Mouse (Mus musculus) forebrain, postnatal 0 days (tissue): Measurements from ENCODE around the gene Tbc1d10c. TPM values are rescaled to one million over a fixed set of nuclear protein-coding genes. Genes with fewer than 3 reads are reported as not detected.

ENCODE experiments used
- ATAC-seq: fragments of 200-750 bp; cut with Nextera tagmentation; 2 replicates; pipeline ENCODE4 v1.8.0; 2017; ENCODE audit warnings: mild to moderate bottlenecking, moderate library complexity
- DNase-seq: peaks from one replicate; pipeline ENCODE4 v3.0.0-alpha.2; 2015
- H3K27ac ChIP-seq: fragments of 300-500 bp; sonication (generic); 2 replicates; pipeline ENCODE4 v1.5.1; 2014; ENCODE audit warnings: low read depth, mild to moderate bottlenecking, antibody characterized with exemption, low read length, moderate library complexity, mixed read lengths
- H3K27me3 ChIP-seq: fragments of 300-500 bp; sonication (generic); 2 replicates; pipeline ENCODE4 v1.6.1; 2014; ENCODE audit warnings: mild to moderate bottlenecking, low read length, mixed read lengths; ENCODE audit not compliant: insufficient read depth
- H3K36me3 ChIP-seq: fragments of 300-500 bp; sonication (generic); 2 replicates; pipeline ENCODE4 v1.6.1; 2014; ENCODE audit warnings: mild to moderate bottlenecking, moderate library complexity; ENCODE audit not compliant: insufficient read depth
- H3K4me1 ChIP-seq: fragments of 300-500 bp; sonication (generic); 2 replicates; pipeline ENCODE4 v1.6.1; 2014; ENCODE audit warnings: antibody characterized with exemption; ENCODE audit not compliant: insufficient read depth
- H3K4me2 ChIP-seq: fragments of 300-500 bp; sonication (generic); 2 replicates; pipeline ENCODE4 v1.6.1; 2014; ENCODE audit warnings: low read depth, mild to moderate bottlenecking, moderate library complexity
- H3K4me3 ChIP-seq: fragments of 300-500 bp; sonication (generic); 2 replicates; pipeline ENCODE4 v1.5.1; 2014; ENCODE audit warnings: low read depth, low read length, mixed read lengths
- H3K9ac ChIP-seq: fragments of 300-500 bp; sonication (generic); 2 replicates; pipeline ENCODE4 v1.6.1; 2014; ENCODE audit warnings: mild to moderate bottlenecking
- H3K9me3 ChIP-seq: fragments of 300-500 bp; sonication (generic); 2 replicates; pipeline ENCODE4 v1.6.1; 2016; ENCODE audit warnings: low read length
- CTCF ChIP-seq: sonication (generic); IDR thresholded peaks from 2 replicates; pipeline ENCODE4 v1.5.1; 2016; ENCODE audit warnings: antibody characterized with exemption, control low read depth, low read depth
- WGBS: fragments of 180-500 bp; shearing (Covaris S2); extraction: QIAGEN DNeasy Blood & Tissue Kit; methylation state at CpG from one replicate; pipeline ENCODE4 v1.1.7; 2014; 5-methylcytosine and 5-hydroxymethylcytosine counted together
- polyA plus RNA-seq: library from polyadenylated mRNA; unstranded; fragments of >200 nt; fragmentation: Nextera tagmentation; extraction: Ambion mirVana; gene quantifications from 2 replicates; pipeline ENCODE4 v1.2.1, GENCODE M21; 2015
- total RNA-seq: library from RNA; depleted of rRNA; stranded (reverse); fragments of >200 nt; gene quantifications from 2 replicates; pipeline ENCODE4 v1.2.3, GENCODE M21; 2014

Gene Tbc1d10c
- total and polyA plus RNA-seq, 2 experiments from 2014 or later, result 1.5 to 2.9 TPM

GRCm38 (mm10) chr19:4208563-4208962 lies 17.5 kb upstream of the Tbc1d10c start:
- TF ChIP-seq CTCF, result no peak
- Histone ChIP-seq H3K27ac (no peak overlapping the region), H3K36me3 (no peaks in the 10 kb centered on the region), H3K27me3 (peaks cover 1% of the 10 kb centered on the region; the same call in 1 of the 2 replicates), H3K4me3 (no peak overlapping the region), H3K9ac (no peak overlapping the region), H3K4me1 (no peaks in the 10 kb centered on the region), H3K9me3 (no peaks in the 10 kb centered on the region), H3K4me2 (no peak overlapping the region)
- no peak for DNase-seq
- WGBS, result 77% methylated on average over 5 of the region's 5 CpGs
- no peak for ATAC-seq

DNA sequence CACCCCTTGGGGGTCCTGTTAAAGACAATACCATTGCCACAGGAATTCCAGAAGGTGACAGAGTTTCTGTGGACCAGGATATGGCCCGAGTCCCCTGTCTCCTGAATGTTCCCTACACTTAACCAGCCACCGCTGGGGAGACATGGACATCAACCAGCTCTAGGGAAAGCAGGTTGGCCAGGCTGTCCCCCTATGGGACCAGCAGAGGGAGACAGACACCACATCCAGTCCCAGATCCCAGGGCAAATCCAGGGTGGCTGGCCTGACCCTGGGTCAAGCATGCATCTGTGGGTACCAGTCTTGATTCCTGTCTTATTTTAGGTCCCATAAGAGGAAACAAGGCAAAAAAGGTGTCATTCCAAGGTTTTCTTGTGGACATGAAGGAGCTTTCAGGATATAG lies 15.9 kb upstream of the Tbc1d10c start:
- no peaks in the 10 kb centered on the region for H3K27me3 ChIP-seq
- H3K9ac ChIP-seq, result no peak overlapping the region
- no peaks in the 10 kb centered on the region for H3K9me3 ChIP-seq
- TF ChIP-seq CTCF, result peak; percentile 92
- 0 out of 2 replicates have a peak, but pooled peaks cover 4% of the 10 kb centered on the region for H3K4me1 ChIP-seq
- WGBS, result 2% methylated on average over 2 of the region's 2 CpGs
- ATAC-seq, result peak; percentile 70
- peak; percentile 58 for DNase-seq
- no peak overlapping the region for H3K4me2 ChIP-seq
- H3K4me3 ChIP-seq, result no peak overlapping the region
- no peak overlapping the region for H3K27ac ChIP-seq
- H3K36me3 ChIP-seq, result no peaks in the 10 kb centered on the region

GRCm38 (mm10) chr19:4204889-4205288 lies 13.8 kb upstream of the Tbc1d10c start:
- TF ChIP-seq CTCF, result no peak
- DNase-seq (no peak), ATAC-seq (no peak)
- Histone ChIP-seq H3K9me3 (no peaks in the 10 kb centered on the region), H3K4me1 (peaks cover 15% of the 10 kb centered on the region; the same call in 1 of the 2 replicates), H3K4me2 (no peak overlapping the region), H3K27me3 (no peaks in the 10 kb centered on the region), H3K9ac (no peak overlapping the region), H3K36me3 (no peaks in the 10 kb centered on the region), H3K27ac (no peak overlapping the region), H3K4me3 (no peak overlapping the region)
- 47% methylated on average over 4 of the region's 4 CpGs for WGBS

DNA sequence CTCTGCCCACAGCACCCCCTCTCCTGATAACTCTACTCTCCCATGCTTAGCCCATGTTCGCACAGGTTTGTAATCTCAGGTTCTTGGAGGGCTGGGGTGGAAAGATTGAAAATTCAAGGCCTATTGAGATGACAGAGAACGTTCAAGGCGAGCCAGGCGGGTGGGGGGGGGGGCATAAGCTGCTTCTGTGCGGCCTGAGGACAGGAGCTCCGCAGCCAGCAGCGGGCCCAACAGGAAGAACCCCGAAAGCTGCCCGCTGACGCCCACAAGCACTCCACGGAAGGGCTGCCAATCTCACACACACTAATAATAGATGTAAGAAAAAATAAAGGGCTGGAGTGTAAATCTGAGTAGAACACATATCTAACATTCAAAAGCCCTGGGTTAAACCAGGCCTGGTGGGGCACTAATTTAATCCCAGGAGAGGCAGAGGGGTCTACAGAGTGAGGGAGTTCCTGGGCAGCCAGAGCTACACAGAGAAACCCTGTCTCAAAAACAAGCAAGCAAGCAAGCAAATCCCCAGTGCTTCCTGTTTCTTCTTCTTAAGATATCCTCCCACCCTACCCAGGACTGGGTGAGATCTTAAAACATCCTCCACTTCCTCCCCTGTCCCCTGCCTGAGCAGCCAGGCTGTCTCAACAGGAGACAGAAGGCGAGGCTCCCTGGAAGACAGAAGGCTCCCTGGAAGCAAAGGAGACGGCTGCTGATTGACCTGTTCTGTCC lies 12.7 kb upstream of the Tbc1d10c start:
- no peak for TF ChIP-seq CTCF
- no peak overlapping the region for H3K4me2 ChIP-seq
- H3K9ac ChIP-seq, result no peak overlapping the region
- ATAC-seq, result no peak
- H3K4me3 ChIP-seq, result no peak overlapping the region
- peaks cover 15% of the 10 kb centered on the region; the same call in 1 of the 2 replicates for H3K4me1 ChIP-seq
- no peaks in the 10 kb centered on the region for H3K9me3 ChIP-seq
- no peaks in the 10 kb centered on the region for H3K27me3 ChIP-seq
- H3K27ac ChIP-seq, result no peak overlapping the region
- no peak for DNase-seq
- no peaks in the 10 kb centered on the region for H3K36me3 ChIP-seq
- WGBS, result 61% methylated on average over 13 of the region's 13 CpGs

DNA sequence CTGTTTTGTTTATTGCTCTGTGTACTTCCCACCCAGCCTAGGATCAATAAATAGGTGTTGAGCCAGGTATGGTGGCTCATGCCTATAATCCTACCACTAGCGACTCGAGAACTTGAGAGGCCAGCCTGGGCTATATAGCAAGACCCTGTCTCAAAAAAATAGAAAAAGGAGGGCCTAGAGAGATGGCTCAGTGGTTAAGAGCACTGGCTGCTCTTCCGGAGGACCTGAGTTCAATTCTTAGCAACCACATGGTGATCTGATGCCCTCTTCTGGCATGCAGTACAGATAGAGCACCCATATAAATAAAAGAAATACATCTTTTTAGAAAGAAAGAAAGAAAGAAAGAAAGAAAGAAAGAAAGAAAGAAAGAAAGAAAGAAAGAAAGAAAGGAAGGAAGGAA lies 12.1 kb upstream of the Tbc1d10c start:
- no peak for TF ChIP-seq CTCF
- WGBS, result 64% methylated on average over 3 of the region's 3 CpGs
- no peak overlapping the region for H3K27ac ChIP-seq
- H3K36me3 ChIP-seq, result peaks cover 1% of the 10 kb centered on the region; the same call in 1 of the 2 replicates
- H3K9me3 ChIP-seq, result no peaks in the 10 kb centered on the region
- H3K4me1 ChIP-seq, result peaks cover 15% of the 10 kb centered on the region; the same call in 1 of the 2 replicates
- H3K27me3 ChIP-seq, result no peaks in the 10 kb centered on the region
- DNase-seq, result no peak
- H3K9ac ChIP-seq, result no peak overlapping the region
- H3K4me3 ChIP-seq, result no peak overlapping the region
- no peak overlapping the region for H3K4me2 ChIP-seq
- no peak for ATAC-seq

- H3K4me2 ChIP-seq, result peak overlapping the region; percentile 95
- DNase-seq, result no peak
- ATAC-seq, result 0 out of 2 replicates have a peak, but pooled peaks have one; percentile 2
- no peaks in the 10 kb centered on the region for H3K27me3 ChIP-seq
- no peak overlapping the region for H3K27ac ChIP-seq
- peaks cover 11% of the 10 kb centered on the region for H3K36me3 ChIP-seq
- H3K9me3 ChIP-seq, result no peaks in the 10 kb centered on the region
- WGBS, result 31% methylated on average over 7 of the region's 7 CpGs
- peak overlapping the region; percentile 61 for H3K4me3 ChIP-seq
- peak overlapping the region; percentile 72 for H3K9ac ChIP-seq
- peaks cover 15% of the 10 kb centered on the region; the same call in 1 of the 2 replicates for H3K4me1 ChIP-seq
- no peak for TF ChIP-seq CTCF
These were observed 11.1 kb upstream of the Tbc1d10c start for GRCm38 (mm10) chr19:4202149-4202548.

DNA sequence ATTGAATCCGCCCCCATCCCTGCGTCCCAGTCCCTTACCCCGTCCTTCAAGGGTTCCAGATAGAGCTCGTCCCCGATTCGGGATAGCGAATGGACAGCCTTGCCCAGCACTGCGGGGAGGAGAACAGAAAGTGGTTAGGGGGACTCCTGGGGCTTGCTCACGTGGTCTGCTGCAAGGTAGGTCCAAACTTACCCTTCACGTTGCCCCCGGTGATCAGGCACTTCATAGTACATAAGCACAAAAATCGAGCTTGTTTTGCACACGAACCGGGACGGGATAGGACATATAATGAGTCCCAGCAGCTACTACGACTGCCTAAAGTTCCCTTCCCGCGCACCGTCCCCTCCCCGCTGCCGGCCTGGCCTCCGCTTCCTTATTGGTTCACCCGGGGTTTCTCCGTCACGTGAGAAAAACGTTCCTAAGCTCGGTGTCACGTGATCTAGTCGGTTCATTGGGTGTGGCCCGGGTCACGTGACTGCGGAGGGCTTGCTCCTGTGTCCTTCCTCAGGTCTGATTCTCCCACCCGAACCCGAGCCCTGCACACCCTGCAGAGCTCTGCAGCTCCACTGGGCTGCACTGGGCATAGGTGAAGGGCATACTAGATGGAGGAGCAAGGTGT lies 10.3 kb upstream of the Tbc1d10c start, which contains the start of gene Rad9a:
TSS of gene Rad9a (minus strand) at position 372 of the 619 bp plus-strand sequence.
- under 1% methylated on average over 34 of the region's 34 CpGs for WGBS
- H3K4me1 ChIP-seq, result peaks cover 15% of the 10 kb centered on the region; the same call in 1 of the 2 replicates
- peak within 1 kb of the TSS; percentile 95 for H3K4me2 ChIP-seq
- no peaks in the 10 kb centered on the region for H3K9me3 ChIP-seq
- DNase-seq (peak; percentile 97), ATAC-seq (peak; percentile 91)
- no peak for TF ChIP-seq CTCF
- H3K9ac ChIP-seq, result peak within 1 kb of the TSS; percentile 72
- 0 out of 2 replicates have a peak within 1 kb of the TSS, but pooled peaks have one; percentile 50 for H3K27ac ChIP-seq
- peak within 1 kb of the TSS; percentile 61 for H3K4me3 ChIP-seq
- no peaks in the 10 kb centered on the region for H3K27me3 ChIP-seq
- H3K36me3 ChIP-seq, result peaks cover 18% of the 10 kb centered on the region
